Mouse (Mus musculus) midbrain, embryonic 11.5 days (tissue): ENCODE measurements around the gene Pik3c2g. TPM values are rescaled to one million over a fixed set of nuclear protein-coding genes. Genes with fewer than 3 reads are reported as not detected.

Experiments
- ATAC-seq: fragments of 200-750 bp; cut with Nextera tagmentation; 2 replicates; pipeline ENCODE4 v1.8.0; 2017; ENCODE audit warnings: moderate TSS enrichment, moderate library complexity; ENCODE audit not compliant: low FRiP score
- DNase-seq: peaks from one replicate; pipeline ENCODE4 v3.0.0; 2015; ENCODE audit warnings: low spot score; ENCODE audit errors: missing footprints
- H3K27ac ChIP-seq: fragments of 300-500 bp; sonication (generic); 2 replicates; pipeline ENCODE4 v1.5.1; 2014; ENCODE audit warnings: low read depth, low read length
- H3K27me3 ChIP-seq: fragments of 300-500 bp; sonication (generic); 2 replicates; pipeline ENCODE4 v1.6.1; 2014; ENCODE audit warnings: mild to moderate bottlenecking, low read length, moderate library complexity, mixed read lengths; ENCODE audit not compliant: control insufficient read depth, insufficient read depth
- H3K36me3 ChIP-seq: fragments of 300-500 bp; sonication (generic); 2 replicates; pipeline ENCODE4 v1.6.1; 2014; ENCODE audit warnings: mild to moderate bottlenecking, low read length, moderate library complexity, mixed read lengths; ENCODE audit not compliant: control insufficient read depth, insufficient read depth
- H3K4me1 ChIP-seq: fragments of 300-500 bp; sonication (generic); 2 replicates; pipeline ENCODE4 v1.6.1; 2014; ENCODE audit warnings: low read length; ENCODE audit not compliant: control insufficient read depth, insufficient read depth
- H3K4me2 ChIP-seq: fragments of 300-500 bp; sonication (generic); 2 replicates; pipeline ENCODE4 v1.6.1; 2014; ENCODE audit warnings: mild to moderate bottlenecking, moderate library complexity
- H3K4me3 ChIP-seq: fragments of 300-500 bp; sonication (generic); 2 replicates; pipeline ENCODE4 v1.5.1; 2014; ENCODE audit warnings: low read depth, low read length
- H3K9ac ChIP-seq: fragments of 300-500 bp; sonication (generic); 2 replicates; pipeline ENCODE4 v1.6.1; 2014; ENCODE audit warnings: low read length
- H3K9me3 ChIP-seq: fragments of 300-500 bp; sonication (generic); 2 replicates; pipeline ENCODE4 v1.6.1; 2016; ENCODE audit warnings: low read length; ENCODE audit not compliant: control insufficient read depth
- WGBS: fragments of 180-500 bp; shearing (Covaris S2); extraction: QIAGEN DNeasy Blood & Tissue Kit; methylation state at CpG from one replicate; pipeline ENCODE4 v1.1.7; 2014; 5-methylcytosine and 5-hydroxymethylcytosine counted together
- polyA plus RNA-seq: library from polyadenylated mRNA; unstranded; fragments of >200 nt; fragmentation: Nextera tagmentation; extraction: Ambion mirVana; gene quantifications from 2 replicates; pipeline ENCODE4 v1.2.1, GENCODE M21; 2014

Pik3c2g gene
- polyA plus RNA-seq: not detected in 2 replicates

- no peak for DNase-seq
- Histone ChIP-seq H3K9me3 (no peaks in the 10 kb centered on the region), H3K9ac (no peak within 1 kb of the TSS), H3K4me1 (no peaks in the 10 kb centered on the region), H3K27me3 (no peaks in the 10 kb centered on the region), H3K36me3 (no peaks in the 10 kb centered on the region), H3K4me2 (no peak within 1 kb of the TSS), H3K4me3 (no peak within 1 kb of the TSS), H3K27ac (no peak within 1 kb of the TSS)
- no peak for ATAC-seq
- WGBS: 89% methylated on average over 15 of the region's 15 CpGs
Measured at GRCm38 (mm10) chr6:139586892-139587291, at the start of gene Pik3c2g. Pik3c2g (plus strand) TSS chr6:139587221.

GRCm38 (mm10) chr6:139538469-139538868 is 48.6 kb upstream of the Pik3c2g start:
- 66% methylated on average over 2 of the region's 2 CpGs for WGBS
- no peak overlapping the region for H3K27ac ChIP-seq
- H3K4me1 ChIP-seq: no peaks in the 10 kb centered on the region
- H3K9ac ChIP-seq: no peak overlapping the region
- H3K27me3 ChIP-seq: no peaks in the 10 kb centered on the region
- no peak overlapping the region for H3K4me2 ChIP-seq
- no peaks in the 10 kb centered on the region for H3K36me3 ChIP-seq
- H3K4me3 ChIP-seq: no peak overlapping the region
- H3K9me3 ChIP-seq: no peaks in the 10 kb centered on the region
- ATAC-seq (no peak), DNase-seq (no peak)

- ATAC-seq (no peak), DNase-seq (no peak)
- Histone ChIP-seq H3K27ac (no peak overlapping the region), H3K4me3 (no peak overlapping the region), H3K4me1 (no peaks in the 10 kb centered on the region), H3K4me2 (no peak overlapping the region), H3K36me3 (no peaks in the 10 kb centered on the region), H3K27me3 (no peaks in the 10 kb centered on the region), H3K9ac (no peak overlapping the region), H3K9me3 (no peaks in the 10 kb centered on the region)
- WGBS: 87% methylated on average over 7 of the region's 7 CpGs
Measured at GRCm38 (mm10) chr6:139555537-139556179, 31.4 kb upstream of the Pik3c2g start.

GRCm38 (mm10) chr6:139569211-139569610 is 17.8 kb upstream of the Pik3c2g start:
- no peaks in the 10 kb centered on the region for H3K9me3 ChIP-seq
- no peak for ATAC-seq
- DNase-seq: no peak

GRCm38 (mm10) chr6:139575854-139576253 is 11.2 kb upstream of the Pik3c2g start:
- ATAC-seq (no peak), DNase-seq (no peak)
- no peak overlapping the region for H3K27ac ChIP-seq
- no peaks in the 10 kb centered on the region for H3K27me3 ChIP-seq
- H3K4me3 ChIP-seq: no peak overlapping the region
- no peaks in the 10 kb centered on the region for H3K4me1 ChIP-seq
- no peak overlapping the region for H3K4me2 ChIP-seq
- 80% methylated on average over 4 of the region's 4 CpGs for whole genome bisulfite sequencing
- H3K36me3 ChIP-seq: no peaks in the 10 kb centered on the region
- no peak overlapping the region for H3K9ac ChIP-seq
- no peaks in the 10 kb centered on the region for H3K9me3 ChIP-seq

More at GRCm38 (mm10) chr6:139569211-139569610, 17.8 kb upstream of the Pik3c2g start:
- Histone ChIP-seq H3K4me3 (no peak overlapping the region), H3K4me2 (no peak overlapping the region), H3K9ac (no peak overlapping the region), H3K4me1 (no peaks in the 10 kb centered on the region), H3K27me3 (no peaks in the 10 kb centered on the region), H3K36me3 (no peaks in the 10 kb centered on the region), H3K27ac (no peak overlapping the region)
- 60% methylated on average over 7 of the region's 7 CpGs for whole genome bisulfite sequencing

- Histone ChIP-seq H3K27me3 (no peaks in the 10 kb centered on the region), H3K4me1 (no peaks in the 10 kb centered on the region), H3K9ac (no peak overlapping the region), H3K27ac (no peak overlapping the region), H3K9me3 (no peaks in the 10 kb centered on the region), H3K4me2 (no peak overlapping the region), H3K4me3 (no peak overlapping the region), H3K36me3 (no peaks in the 10 kb centered on the region)
- DNase-seq: no peak
- no peak for ATAC-seq
- WGBS: 77% methylated on average over 10 of the region's 10 CpGs
Measured at GRCm38 (mm10) chr6:139576261-139577014, 10.6 kb upstream of the Pik3c2g start.

- Histone ChIP-seq H3K27ac (no peak overlapping the region), H3K27me3 (no peaks in the 10 kb centered on the region), H3K9ac (no peak overlapping the region), H3K4me1 (no peaks in the 10 kb centered on the region), H3K9me3 (no peaks in the 10 kb centered on the region), H3K4me2 (no peak overlapping the region), H3K4me3 (no peak overlapping the region), H3K36me3 (no peaks in the 10 kb centered on the region)
- no peak for DNase-seq
- 61% methylated on average over 18 of the region's 18 CpGs for WGBS
- 0 out of 2 replicates have a peak, but pooled peaks have one; percentile 52 for ATAC-seq
Measured at GRCm38 (mm10) chr6:139577026-139577861, 9.8 kb upstream of the Pik3c2g start.

- no peak for ATAC-seq
- Histone ChIP-seq H3K27ac (no peak overlapping the region), H3K36me3 (no peaks in the 10 kb centered on the region), H3K4me2 (no peak overlapping the region), H3K27me3 (no peaks in the 10 kb centered on the region), H3K4me1 (no peaks in the 10 kb centered on the region), H3K9ac (no peak overlapping the region), H3K4me3 (no peak overlapping the region), H3K9me3 (no peaks in the 10 kb centered on the region)
- DNase-seq: no peak
- WGBS: 88% methylated on average over 12 of the region's 12 CpGs
Measured at GRCm38 (mm10) chr6:139587478-139587877, 457 bp downstream of the Pik3c2g start.

- 53% methylated on average over 15 of the region's 15 CpGs for WGBS
- no peaks in the 10 kb centered on the region for H3K9me3 ChIP-seq
- no peak overlapping the region for H3K4me3 ChIP-seq
- no peaks in the 10 kb centered on the region for H3K4me1 ChIP-seq
- no peak overlapping the region for H3K9ac ChIP-seq
- no peak overlapping the region for H3K27ac ChIP-seq
- no peaks in the 10 kb centered on the region for H3K27me3 ChIP-seq
- H3K4me2 ChIP-seq: no peak overlapping the region
- peak; percentile 49 for ATAC-seq
- no peaks in the 10 kb centered on the region for H3K36me3 ChIP-seq
- no peak for DNase-seq
Measured at GRCm38 (mm10) chr6:139588409-139588808, 1.4 kb downstream of the Pik3c2g start.
